Mouse (Mus musculus): ENCODE results near the gene Ccdc120. TPM values are rescaled to one million over a fixed set of nuclear protein-coding genes. Genes with fewer than 3 reads are reported as not detected.

Gene Ccdc120
- polyA plus RNA-seq, 1 experiment from 2014 or later = 21.5 TPM

- no peak overlapping the region for H3K4me2 ChIP-seq (replicated peaks; ENCODE audit: low read depth)
- no peak overlapping the region for H3K4me3 ChIP-seq (ENCODE audit: low read depth, low read length)
- DNase-seq (ENCODE audit: low spot score) (no peak), ATAC-seq (ENCODE audit: low FRiP score, low TSS enrichment) (peak; percentile 73; the same call in 1 of the 2 replicates)
- WGBS = 75% methylated on average over 4 of the region's 4 CpGs
- no peaks in the 10 kb centered on the region for H3K4me1 ChIP-seq (replicated peaks; ENCODE audit: control insufficient read depth, insufficient read depth)
- H3K36me3 ChIP-seq (ENCODE audit: control insufficient read depth, insufficient read depth, low read length) = no peaks in the 10 kb centered on the region
- H3K9ac ChIP-seq (ENCODE audit: low read length) = no peak overlapping the region
- no peaks in the 10 kb centered on the region for H3K27me3 ChIP-seq (ENCODE audit: control insufficient read depth, insufficient read depth, low read length)
- TF ChIP-seq EP300 (optimal IDR thresholded peaks at IDR 0.05) (no peak), CTCF (IDR thresholded peaks at IDR 0.05; ENCODE audit: low read depth) (peak; percentile 53)
- H3K9me3 ChIP-seq (ENCODE audit: control insufficient read depth, low read length) = no peaks in the 10 kb centered on the region
- H3K27ac ChIP-seq (replicated peaks) = no peak overlapping the region
Measured at GRCm38 (mm10) chrX:7782603-7783092, 31.9 kb upstream of the Ccdc120 start.

DNA sequence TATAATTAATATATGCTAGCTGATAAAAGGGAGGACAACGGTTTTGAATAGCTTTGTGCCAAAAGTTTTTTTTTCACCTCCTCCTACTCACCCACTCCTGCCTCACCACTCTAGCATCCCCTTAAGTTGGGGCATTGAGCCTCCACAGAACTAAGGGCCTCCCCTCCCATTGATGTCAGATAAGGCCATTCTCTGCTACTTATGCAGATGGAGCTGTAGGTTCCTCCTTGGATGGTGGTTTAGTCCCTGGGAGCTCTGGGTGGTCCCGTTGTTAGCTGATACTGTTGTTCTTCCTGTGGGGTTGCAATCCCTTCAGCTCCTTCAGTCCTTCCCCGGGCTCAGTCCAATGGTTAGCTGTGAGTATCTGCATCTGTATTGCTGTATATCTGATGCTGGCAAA lies 28.6 kb upstream of the Ccdc120 start:
- H3K4me1 ChIP-seq (replicated peaks; ENCODE audit: control insufficient read depth, insufficient read depth) = no peaks in the 10 kb centered on the region
- ATAC-seq (ENCODE audit: low FRiP score, low TSS enrichment) (no peak), DNase-seq (ENCODE audit: low spot score) (no peak)
- H3K27me3 ChIP-seq (ENCODE audit: control insufficient read depth, insufficient read depth, low read length) = no peaks in the 10 kb centered on the region
- no peaks in the 10 kb centered on the region for H3K9me3 ChIP-seq (ENCODE audit: control insufficient read depth, low read length)
- 13% methylated on average over 3 of the region's 3 CpGs for WGBS
- no peak overlapping the region for H3K27ac ChIP-seq (replicated peaks)
- no peaks in the 10 kb centered on the region for H3K36me3 ChIP-seq (ENCODE audit: control insufficient read depth, insufficient read depth, low read length)
- H3K4me2 ChIP-seq (replicated peaks; ENCODE audit: low read depth) = no peak overlapping the region
- H3K9ac ChIP-seq (ENCODE audit: low read length) = no peak overlapping the region
- TF ChIP-seq EP300 (optimal IDR thresholded peaks at IDR 0.05) (no peak), CTCF (IDR thresholded peaks at IDR 0.05; ENCODE audit: low read depth) (no peak)
- H3K4me3 ChIP-seq (ENCODE audit: low read depth, low read length) = no peak overlapping the region

GRCm38 (mm10) chrX:7778450-7779244 lies 27.9 kb upstream of the Ccdc120 start:
- Histone ChIP-seq H3K9me3 (ENCODE audit: control insufficient read depth, low read length) (no peaks in the 10 kb centered on the region), H3K9ac (ENCODE audit: low read length) (no peak overlapping the region), H3K27ac (replicated peaks) (no peak overlapping the region), H3K27me3 (ENCODE audit: control insufficient read depth, insufficient read depth, low read length) (no peaks in the 10 kb centered on the region), H3K36me3 (ENCODE audit: control insufficient read depth, insufficient read depth, low read length) (no peaks in the 10 kb centered on the region), H3K4me1 (replicated peaks; ENCODE audit: control insufficient read depth, insufficient read depth) (no peaks in the 10 kb centered on the region), H3K4me2 (replicated peaks; ENCODE audit: low read depth) (no peak overlapping the region), H3K4me3 (ENCODE audit: low read depth, low read length) (no peak overlapping the region)
- WGBS = 57% methylated on average over 7 of the region's 7 CpGs
- TF ChIP-seq EP300 (optimal IDR thresholded peaks at IDR 0.05) = no peak
- TF ChIP-seq CTCF (IDR thresholded peaks at IDR 0.05; ENCODE audit: low read depth) = no peak
- no peak for DNase-seq (ENCODE audit: low spot score)
- no peak for ATAC-seq (ENCODE audit: low FRiP score, low TSS enrichment)

- TF ChIP-seq CTCF (IDR thresholded peaks at IDR 0.05; ENCODE audit: low read depth) = peak; percentile 81
- no peak for TF ChIP-seq EP300 (optimal IDR thresholded peaks at IDR 0.05)
- H3K9me3 ChIP-seq (ENCODE audit: control insufficient read depth, low read length) = no peaks in the 10 kb centered on the region
- H3K9ac ChIP-seq (ENCODE audit: low read length) = no peak overlapping the region
- WGBS = 41% methylated on average over 8 of the region's 8 CpGs
- H3K4me2 ChIP-seq (replicated peaks; ENCODE audit: low read depth) = no peak overlapping the region
- no peak overlapping the region for H3K27ac ChIP-seq (replicated peaks)
- H3K36me3 ChIP-seq (ENCODE audit: control insufficient read depth, insufficient read depth, low read length) = no peaks in the 10 kb centered on the region
- ATAC-seq (ENCODE audit: low FRiP score, low TSS enrichment) (peak; percentile 64; the same call in 1 of the 2 replicates), DNase-seq (ENCODE audit: low spot score) (peak; percentile 43)
- H3K4me1 ChIP-seq (replicated peaks; ENCODE audit: control insufficient read depth, insufficient read depth) = no peaks in the 10 kb centered on the region
- no peak overlapping the region for H3K4me3 ChIP-seq (ENCODE audit: low read depth, low read length)
- H3K27me3 ChIP-seq (ENCODE audit: control insufficient read depth, insufficient read depth, low read length) = no peaks in the 10 kb centered on the region
Measured at GRCm38 (mm10) chrX:7776329-7777082, 25.8 kb upstream of the Ccdc120 start.

- TF ChIP-seq EP300 (optimal IDR thresholded peaks at IDR 0.05) (no peak), CTCF (IDR thresholded peaks at IDR 0.05; ENCODE audit: low read depth) (no peak)
- H3K27me3 ChIP-seq (ENCODE audit: control insufficient read depth, insufficient read depth, low read length) = no peaks in the 10 kb centered on the region
- no peaks in the 10 kb centered on the region for H3K36me3 ChIP-seq (ENCODE audit: control insufficient read depth, insufficient read depth, low read length)
- ATAC-seq (ENCODE audit: low FRiP score, low TSS enrichment) (no peak), DNase-seq (ENCODE audit: low spot score) (no peak)
- H3K9me3 ChIP-seq (ENCODE audit: control insufficient read depth, low read length) = no peaks in the 10 kb centered on the region
- 68% methylated on average over 9 of the region's 9 CpGs for WGBS
- H3K4me1 ChIP-seq (replicated peaks; ENCODE audit: control insufficient read depth, insufficient read depth) = no peaks in the 10 kb centered on the region
- H3K4me3 ChIP-seq (ENCODE audit: low read depth, low read length) = no peak overlapping the region
- no peak overlapping the region for H3K9ac ChIP-seq (ENCODE audit: low read length)
- no peak overlapping the region for H3K27ac ChIP-seq (replicated peaks)
- H3K4me2 ChIP-seq (replicated peaks; ENCODE audit: low read depth) = no peak overlapping the region
Measured at GRCm38 (mm10) chrX:7775501-7776205, 24.9 kb upstream of the Ccdc120 start.

Measured in stomach, postnatal 0 days (tissue).